Mouse (Mus musculus): Measurements from ENCODE around the gene Cst6. TPM values are rescaled to one million over a fixed set of nuclear protein-coding genes. Genes with fewer than 3 reads are reported as not detected.

Cst6 gene
- polyA plus RNA-seq, 1 experiment from 2014 or later: 0.27 TPM

- no peak overlapping the region for H3K4me3 ChIP-seq (ENCODE audit: inconsistent target)
- WGBS (ENCODE audit: missing documents): 90% methylated on average over 5 of the region's 5 CpGs
Measured at GRCm38 (mm10) chr19:5334741-5335140, 14.6 kb downstream of the Cst6 start.

GRCm38 (mm10) chr19:5327970-5328369, 21.4 kb downstream of the Cst6 start:
- Histone ChIP-seq H3K36me3 (ENCODE audit: inconsistent target) (no peaks in the 10 kb centered on the region), H3K27ac (no peak overlapping the region), H3K79me2 (ENCODE audit: inconsistent target) (no peaks in the 10 kb centered on the region), H3K4me3 (ENCODE audit: inconsistent target) (no peak overlapping the region)
- 94% methylated on average over 19 of the region's 19 CpGs for WGBS (ENCODE audit: missing documents)

More at GRCm38 (mm10) chr19:5334741-5335140, 14.6 kb downstream of the Cst6 start:
- Histone ChIP-seq H3K36me3 (ENCODE audit: inconsistent target) (no peaks in the 10 kb centered on the region), H3K79me2 (ENCODE audit: inconsistent target) (no peaks in the 10 kb centered on the region), H3K27ac (no peak overlapping the region)

- Histone ChIP-seq H3K27ac (no peak overlapping the region), H3K4me3 (ENCODE audit: inconsistent target) (no peak overlapping the region), H3K36me3 (ENCODE audit: inconsistent target) (no peaks in the 10 kb centered on the region), H3K79me2 (ENCODE audit: inconsistent target) (no peaks in the 10 kb centered on the region)
- 36% methylated on average over 12 of the region's 17 CpGs for WGBS (ENCODE audit: missing documents)
Measured at GRCm38 (mm10) chr19:5323801-5324200, 25.6 kb downstream of the Cst6 start.

GRCm38 (mm10) chr19:5313189-5313588, 36.2 kb downstream of the Cst6 start:
- Histone ChIP-seq H3K36me3 (ENCODE audit: inconsistent target) (no peaks in the 10 kb centered on the region), H3K79me2 (ENCODE audit: inconsistent target) (no peaks in the 10 kb centered on the region), H3K4me3 (ENCODE audit: inconsistent target) (no peak overlapping the region), H3K27ac (no peak overlapping the region)
- WGBS (ENCODE audit: missing documents): 35% methylated on average over 8 of the region's 8 CpGs

- Histone ChIP-seq H3K4me3 (ENCODE audit: inconsistent target) (no peak overlapping the region), H3K27ac (no peak overlapping the region)
- 85% methylated on average over 7 of the region's 7 CpGs for WGBS (ENCODE audit: missing documents)
Measured at GRCm38 (mm10) chr19:5309025-5309424, 40.3 kb downstream of the Cst6 start.

GRCm38 (mm10) chr19:5306968-5307734, 42.2 kb downstream of the Cst6 start:
- H3K4me3 ChIP-seq (ENCODE audit: inconsistent target): no peak overlapping the region
- no peaks in the 10 kb centered on the region for H3K79me2 ChIP-seq (ENCODE audit: inconsistent target)
- H3K36me3 ChIP-seq (ENCODE audit: inconsistent target): no peaks in the 10 kb centered on the region
- 50% methylated on average over 83 of the region's 98 CpGs for WGBS (ENCODE audit: missing documents)
- no peak overlapping the region for H3K27ac ChIP-seq

More at GRCm38 (mm10) chr19:5309025-5309424, 40.3 kb downstream of the Cst6 start:
- Histone ChIP-seq H3K36me3 (ENCODE audit: inconsistent target) (no peaks in the 10 kb centered on the region), H3K79me2 (ENCODE audit: inconsistent target) (no peaks in the 10 kb centered on the region)

- H3K27ac ChIP-seq: no peak overlapping the region
- no peak overlapping the region for H3K4me3 ChIP-seq (ENCODE audit: inconsistent target)
- no peaks in the 10 kb centered on the region for H3K79me2 ChIP-seq (ENCODE audit: inconsistent target)
- no peaks in the 10 kb centered on the region for H3K36me3 ChIP-seq (ENCODE audit: inconsistent target)
- 91% methylated on average over 6 of the region's 6 CpGs for WGBS (ENCODE audit: missing documents)
Measured at GRCm38 (mm10) chr19:5306279-5306678, 43.1 kb downstream of the Cst6 start.

- Histone ChIP-seq H3K4me3 (ENCODE audit: inconsistent target) (no peak overlapping the region), H3K79me2 (ENCODE audit: inconsistent target) (no peaks in the 10 kb centered on the region), H3K36me3 (ENCODE audit: inconsistent target) (no peaks in the 10 kb centered on the region), H3K27ac (no peak overlapping the region)
- WGBS (ENCODE audit: missing documents): 10% methylated on average over 4 of the region's 4 CpGs
Measured at GRCm38 (mm10) chr19:5302455-5302854, 46.9 kb downstream of the Cst6 start.

GRCm38 (mm10) chr19:5300588-5300987, 48.8 kb downstream of the Cst6 start:
- 93% methylated on average over 5 of the region's 6 CpGs for WGBS (ENCODE audit: missing documents)
- no peak overlapping the region for H3K27ac ChIP-seq
- H3K79me2 ChIP-seq (ENCODE audit: inconsistent target): no peaks in the 10 kb centered on the region
- no peak overlapping the region for H3K4me3 ChIP-seq (ENCODE audit: inconsistent target)
- H3K36me3 ChIP-seq (ENCODE audit: inconsistent target): no peaks in the 10 kb centered on the region

- 51% methylated on average over 29 of the region's 32 CpGs for WGBS (ENCODE audit: missing documents)
- no peak within 1 kb of the TSS for H3K4me3 ChIP-seq (ENCODE audit: inconsistent target)
- H3K36me3 ChIP-seq (ENCODE audit: inconsistent target): peaks cover 3% of the 10 kb centered on the region
- no peak within 1 kb of the TSS for H3K27ac ChIP-seq
- peaks cover 20% of the 10 kb centered on the region for H3K79me2 ChIP-seq (ENCODE audit: inconsistent target)
Measured at GRCm38 (mm10) chr19:5297903-5298800, 51.2 kb downstream of the Cst6 start, which contains the start of gene Gal3st3. Gene Gal3st3, plus strand, starts transcription at chr19:5298331.

- Histone ChIP-seq H3K27ac (no peak overlapping the region), H3K4me3 (ENCODE audit: inconsistent target) (no peak overlapping the region), H3K79me2 (ENCODE audit: inconsistent target) (peaks cover 24% of the 10 kb centered on the region), H3K36me3 (ENCODE audit: inconsistent target) (peaks cover 12% of the 10 kb centered on the region)
- 90% methylated on average over 4 of the region's 5 CpGs for WGBS (ENCODE audit: missing documents)
Measured at GRCm38 (mm10) chr19:5296630-5297029, 52.7 kb downstream of the Cst6 start.

- Histone ChIP-seq H3K79me2 (ENCODE audit: inconsistent target) (peaks cover 24% of the 10 kb centered on the region), H3K4me3 (ENCODE audit: inconsistent target) (peak overlapping the region; percentile 74), H3K36me3 (ENCODE audit: inconsistent target) (peaks cover 18% of the 10 kb centered on the region), H3K27ac (peak overlapping the region; percentile 25)
- 3% methylated on average over 13 of the region's 13 CpGs for WGBS (ENCODE audit: missing documents)
Measured at GRCm38 (mm10) chr19:5295736-5296075, 53.7 kb downstream of the Cst6 start.

- WGBS (ENCODE audit: missing documents): under 1% methylated on average over 46 of the region's 46 CpGs
Measured at GRCm38 (mm10) chr19:5294972-5295735, 54.2 kb downstream of the Cst6 start, which contains the start of gene Sf3b2. Gene Sf3b2, minus strand, starts transcription at chr19:5295455.

More at GRCm38 (mm10) chr19:5294972-5295735, 54.2 kb downstream of the Cst6 start, which contains the start of gene Sf3b2:
- Histone ChIP-seq H3K27ac (peak within 1 kb of the TSS; percentile 55), H3K4me3 (ENCODE audit: inconsistent target) (peak within 1 kb of the TSS; percentile 74), H3K79me2 (ENCODE audit: inconsistent target) (peaks cover 24% of the 10 kb centered on the region), H3K36me3 (ENCODE audit: inconsistent target) (peaks cover 23% of the 10 kb centered on the region)
